Comparison of ENCODE assay signal across 7 mouse cellular contexts in the genomic region with DNA sequence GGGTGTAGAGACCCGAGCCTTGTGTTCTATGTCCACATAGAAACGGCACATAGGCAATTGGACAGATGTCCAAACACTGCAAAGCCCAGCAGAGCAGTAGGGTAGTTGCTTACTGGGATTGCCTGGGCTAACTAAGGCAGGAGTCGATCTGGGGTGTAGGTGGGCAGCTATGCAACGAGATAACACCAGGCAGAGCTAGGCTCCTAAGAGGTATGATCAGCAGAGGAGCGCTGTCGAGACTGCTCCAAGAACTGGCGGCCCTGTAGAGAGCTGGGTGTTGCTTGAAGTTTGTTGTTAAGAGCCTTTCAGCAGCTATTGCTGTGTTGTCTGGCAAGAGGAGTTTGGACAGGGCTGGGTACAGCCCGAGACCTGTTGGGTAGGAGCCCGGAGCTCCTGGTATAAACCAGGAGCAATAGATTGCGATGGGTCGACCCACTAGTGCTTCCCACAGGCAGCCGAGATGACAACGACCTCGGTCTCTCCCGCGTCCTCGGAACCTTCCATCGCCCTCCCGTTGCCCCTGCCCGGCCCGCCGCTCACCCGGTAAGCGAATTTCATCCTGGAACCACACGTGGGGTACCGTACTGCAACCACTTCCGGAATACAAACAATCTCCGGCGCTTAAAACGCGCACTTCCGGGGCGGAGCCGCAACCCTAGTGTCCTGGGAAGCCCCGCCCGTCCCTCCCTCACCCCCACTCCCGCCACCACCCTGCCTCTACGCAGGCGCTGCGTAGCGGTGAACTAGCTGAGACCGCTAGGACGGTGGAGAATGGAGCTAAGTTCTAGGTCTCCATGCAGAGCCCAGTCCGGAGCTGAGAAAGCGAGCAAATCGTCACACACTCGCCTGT. TPM values are rescaled to one million over a fixed set of nuclear protein-coding genes. Genes with fewer than 3 reads are reported as not detected.
DNase-seq lines count a peak whose midpoint lies in the region; ATAC-seq and TF ChIP-seq lines count a peak whose summit lies in the region.

A gene (minus strand): TSS at position 619 of the 850 bp plus-strand sequence.

- H3K9me3 ChIP-seq in embryonic facial prominence, embryonic 12.5 days: no peaks in the 10 kb centered on the region
- no peaks in the 10 kb centered on the region for H3K9me3 ChIP-seq in limb, embryonic 12.5 days
- H3K9me3 ChIP-seq in midbrain, embryonic 15.5 days: no peaks in the 10 kb centered on the region

- peaks cover 8% of the 10 kb centered on the region for H3K4me1 ChIP-seq in embryonic facial prominence, embryonic 12.5 days
- peaks cover 4% of the 10 kb centered on the region; the same call in 1 of the 2 replicates for H3K4me1 ChIP-seq in kidney, adult 2 months (ENCODE audit: control insufficient read depth, insufficient read depth, low read length)
- H3K4me1 ChIP-seq in limb, embryonic 12.5 days (replicated peaks): peaks cover 14% of the 10 kb centered on the region
- H3K4me1 ChIP-seq in midbrain, embryonic 15.5 days: peaks cover 14% of the 10 kb centered on the region
- peaks cover 2% of the 10 kb centered on the region; the same call in 1 of the 2 replicates for H3K4me1 ChIP-seq in spleen, adult 2 months (ENCODE audit: control insufficient read depth, insufficient read depth, insufficient read length)

- peak; percentile 91 for DNase-seq in adrenal gland, postnatal 25 days
- peak; percentile 93 to 94 for DNase-seq in heart, adult 18-20 months
- DNase-seq in kidney, adult 2 months: peak; percentile 95
- DNase-seq in spleen, adult 2 months (ENCODE audit: low read depth in 1 of 2, low spot score in 2 of 2): peak; percentile 87 to 90

- peaks cover 62% of the 10 kb centered on the region for H3K36me3 ChIP-seq in embryonic facial prominence, embryonic 12.5 days
- H3K36me3 ChIP-seq in kidney, adult 2 months (ENCODE audit: control insufficient read depth, insufficient read depth, low read length): no peaks in the 10 kb centered on the region
- peaks cover 60% of the 10 kb centered on the region for H3K36me3 ChIP-seq in limb, embryonic 12.5 days
- H3K36me3 ChIP-seq in midbrain, embryonic 15.5 days (replicated peaks): peaks cover 29% of the 10 kb centered on the region
- peaks cover 26% of the 10 kb centered on the region for H3K36me3 ChIP-seq in spleen, adult 2 months (ENCODE audit: control insufficient read depth, insufficient read depth, low read length)

- 0 out of 2 replicates have a peak, but pooled peaks have one; percentile 17 for TF ChIP-seq CTCF in kidney, adult 2 months (conservative IDR thresholded peaks at IDR 0.05; ENCODE audit: insufficient read depth, insufficient read length, low read depth, low read length)
- TF ChIP-seq CTCF in spleen, adult 2 months (IDR thresholded peaks at IDR 0.05; ENCODE audit: extremely low read depth, insufficient read depth, insufficient read length, insufficient replicate concordance): no peak

- 2% methylated on average over 47 of the region's 47 CpGs for WGBS in embryonic facial prominence, embryonic 12.5 days
- under 1% methylated on average over 47 of the region's 47 CpGs for WGBS in kidney, adult 2 months
- WGBS in limb, embryonic 12.5 days: 2% methylated on average over 47 of the region's 47 CpGs
- 2% methylated on average over 47 of the region's 47 CpGs for WGBS in midbrain, embryonic 15.5 days
- WGBS in spleen, adult 2 months: under 1% methylated on average over 47 of the region's 47 CpGs

- peak; percentile 53 for TF ChIP-seq POLR2A in kidney, adult 2 months (IDR thresholded peaks at IDR 0.05; ENCODE audit: low read depth, low read length)
- peak; percentile 61 for TF ChIP-seq POLR2A in spleen, adult 2 months (IDR thresholded peaks at IDR 0.05; ENCODE audit: low read depth, low read length)

- H3K4me3 ChIP-seq in embryonic facial prominence, embryonic 12.5 days: peak within 1 kb of the TSS; percentile 76
- peak within 1 kb of the TSS; percentile 67 for H3K4me3 ChIP-seq in kidney, adult 2 months (ENCODE audit: insufficient read depth, low read depth, low read length)
- H3K4me3 ChIP-seq in limb, embryonic 12.5 days (replicated peaks): peak within 1 kb of the TSS; percentile 69
- peak within 1 kb of the TSS; percentile 66 for H3K4me3 ChIP-seq in midbrain, embryonic 15.5 days
- peak within 1 kb of the TSS; percentile 89 for H3K4me3 ChIP-seq in spleen, adult 2 months (ENCODE audit: extremely low read depth, insufficient read depth, insufficient read length)

- H3K4me2 ChIP-seq in embryonic facial prominence, embryonic 12.5 days (replicated peaks): peak within 1 kb of the TSS; percentile 93
- peak within 1 kb of the TSS; percentile 92 for H3K4me2 ChIP-seq in limb, embryonic 12.5 days
- peak within 1 kb of the TSS; percentile 92 for H3K4me2 ChIP-seq in midbrain, embryonic 15.5 days

- no peaks in the 10 kb centered on the region for H3K27me3 ChIP-seq in embryonic facial prominence, embryonic 12.5 days
- H3K27me3 ChIP-seq in kidney, adult 2 months (replicated peaks; ENCODE audit: control insufficient read depth, insufficient read depth, low read length): no peaks in the 10 kb centered on the region
- no peaks in the 10 kb centered on the region for H3K27me3 ChIP-seq in limb, embryonic 12.5 days
- no peaks in the 10 kb centered on the region for H3K27me3 ChIP-seq in midbrain, embryonic 15.5 days (replicated peaks)
- H3K27me3 ChIP-seq in spleen, adult 2 months (ENCODE audit: control insufficient read depth, insufficient read depth, low read length): no peaks in the 10 kb centered on the region

- peak within 1 kb of the TSS; percentile 56 for H3K9ac ChIP-seq in embryonic facial prominence, embryonic 12.5 days
- H3K9ac ChIP-seq in limb, embryonic 12.5 days (replicated peaks): peak within 1 kb of the TSS; percentile 66
- H3K9ac ChIP-seq in midbrain, embryonic 15.5 days: peak within 1 kb of the TSS; percentile 39

- peak; percentile 93 for ATAC-seq in embryonic facial prominence, embryonic 12.5 days (ENCODE audit: insufficient number of reproducible peaks, insufficient read depth, low FRiP score, low TSS enrichment)
- ATAC-seq in limb, embryonic 12.5 days (ENCODE audit: insufficient number of reproducible peaks, insufficient read depth, low FRiP score, low TSS enrichment, low read depth): peak; percentile 90
- ATAC-seq in midbrain, embryonic 15.5 days (replicated peaks): peak; percentile 97

- peak within 1 kb of the TSS; percentile 73 for H3K27ac ChIP-seq in embryonic facial prominence, embryonic 12.5 days
- H3K27ac ChIP-seq in kidney, adult 2 months (ENCODE audit: insufficient read depth, low read depth, low read length): peak within 1 kb of the TSS; percentile 41; the same call in 1 of the 2 replicates
- H3K27ac ChIP-seq in limb, embryonic 12.5 days: peak within 1 kb of the TSS; percentile 83
- peak within 1 kb of the TSS; percentile 69 for H3K27ac ChIP-seq in midbrain, embryonic 15.5 days
- H3K27ac ChIP-seq in spleen, adult 2 months (ENCODE audit: insufficient read depth, low read length): peak within 1 kb of the TSS; percentile 43

RNA-seq across cellular contexts. Expression of the gene that starts here (rescaled TPM):
- total RNA-seq in adrenal gland, postnatal 25 days (2021): 17.8 and 17.9 TPM in 2 replicates
- polyA plus RNA-seq in embryonic facial prominence, embryonic 12.5 days (2016; fragmentation: Nextera tagmentation; extraction: Ambion mirVana): 24.2 and 27.0 TPM in 2 replicates
- 10 to 100 TPM; 11.2 to 11.6 TPM for total RNA-seq in heart, adult 18-20 months (2021)
- polyA plus RNA-seq in kidney, adult 2 months (2012; rRNA removed): 7.9 and 8.2 TPM in 2 replicates
- polyA plus RNA-seq in limb, embryonic 12.5 days (2016; fragmentation: Nextera tagmentation; extraction: Ambion mirVana): 27.1 and 28.6 TPM in 2 replicates
- 18.1 and 18.4 TPM in 2 replicates for polyA plus RNA-seq in midbrain, embryonic 15.5 days (2015; fragmentation: Nextera tagmentation; extraction: Ambion mirVana)
- polyA plus RNA-seq in spleen, adult 2 months (2012; rRNA removed): 11.2 and 11.7 TPM in 2 replicates

Comparison
In these comparisons a context has a peak if more than half of its experiments do, and no peak if none do; other contexts are left out.
1. Peak in every context shown above with its lines: DNase-seq, ATAC-seq, H3K4me3 ChIP-seq and H3K27ac ChIP-seq.